Mouse (Mus musculus): Measurements from ENCODE around the gene Med12l. TPM values are rescaled to one million over a fixed set of nuclear protein-coding genes. Genes with fewer than 3 reads are reported as not detected.
"Not testable (repeated sequence)": the region's sequence is repeated elsewhere in the genome, so short reads cannot be mapped to it uniquely, and the experiment has no call there.

Gene Med12l
- total RNA-seq, 1 experiment from 2014 or later = 18.3 TPM

- DNase-seq = no peak
Observed at GRCm38 (mm10) chr3:59101218-59101986, 95.8 kb downstream of the Med12l start, which contains the start of gene Gpr171. Gpr171 (minus strand) TSS chr3:59101821.

GRCm38 (mm10) chr3:59102146-59102545 is 96.5 kb downstream of the Med12l start:
- DNase-seq = no peak

- DNase-seq = no peak
Observed at GRCm38 (mm10) chr3:59104462-59104861, 98.8 kb downstream of the Med12l start.

GRCm38 (mm10) chr3:59107439-59107838 is 101.8 kb downstream of the Med12l start:
- no peak for DNase-seq

GRCm38 (mm10) chr3:59109834-59110233 is 104.2 kb downstream of the Med12l start:
- DNase-seq = not testable (repeated sequence)

- DNase-seq = no peak
Observed at GRCm38 (mm10) chr3:59111944-59112343, 106.3 kb downstream of the Med12l start.

DNA sequence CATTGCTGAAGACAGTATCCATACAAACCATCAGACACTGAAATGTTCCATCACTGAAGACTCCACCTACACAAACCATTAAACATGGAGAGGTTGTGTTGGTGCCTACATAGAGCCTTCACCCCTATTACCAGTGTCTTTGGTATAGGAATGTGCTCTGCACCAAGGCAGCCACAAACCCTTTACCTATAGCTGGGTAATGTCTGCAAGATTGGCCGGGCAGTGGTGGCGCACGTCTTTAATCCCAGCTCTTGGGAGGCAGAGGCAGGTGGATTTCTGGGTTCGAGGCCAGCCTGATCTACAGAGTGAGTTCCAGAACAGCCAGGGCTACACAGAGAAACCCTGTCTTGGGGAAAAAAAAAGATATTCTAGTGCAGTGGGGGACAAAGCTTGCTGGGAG is 107.7 kb downstream of the Med12l start:
- DNase-seq = not testable (repeated sequence)

DNA sequence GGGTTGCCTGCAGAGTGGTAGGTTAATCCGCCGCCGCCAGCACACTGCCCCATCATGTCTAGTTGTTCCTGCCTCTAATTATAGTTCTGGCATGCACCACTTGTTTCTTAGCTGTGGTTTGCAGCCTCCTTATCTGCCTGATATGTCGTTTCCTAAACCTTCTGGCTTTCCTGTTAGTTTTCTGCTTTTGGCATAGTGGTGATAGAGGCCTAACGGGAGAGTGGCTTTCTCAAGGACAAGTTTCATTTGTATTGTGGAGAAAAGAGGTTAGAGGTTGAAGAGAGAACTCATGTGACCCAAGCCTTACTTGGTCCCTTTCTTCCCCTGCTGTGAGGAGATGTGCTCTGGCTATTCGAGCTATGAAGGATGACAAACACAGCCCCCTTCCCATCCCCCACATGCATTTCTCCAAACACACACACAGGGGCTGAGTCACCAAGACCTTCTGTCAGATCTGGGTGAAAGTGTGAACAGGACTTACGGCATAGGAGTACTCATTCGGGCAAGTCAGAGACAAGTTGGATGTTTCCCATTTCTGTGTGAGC is 108.4 kb downstream of the Med12l start:
- DNase-seq = no peak

- DNase-seq = no peak
Observed at GRCm38 (mm10) chr3:59121067-59121730, 115.6 kb downstream of the Med12l start.

DNA sequence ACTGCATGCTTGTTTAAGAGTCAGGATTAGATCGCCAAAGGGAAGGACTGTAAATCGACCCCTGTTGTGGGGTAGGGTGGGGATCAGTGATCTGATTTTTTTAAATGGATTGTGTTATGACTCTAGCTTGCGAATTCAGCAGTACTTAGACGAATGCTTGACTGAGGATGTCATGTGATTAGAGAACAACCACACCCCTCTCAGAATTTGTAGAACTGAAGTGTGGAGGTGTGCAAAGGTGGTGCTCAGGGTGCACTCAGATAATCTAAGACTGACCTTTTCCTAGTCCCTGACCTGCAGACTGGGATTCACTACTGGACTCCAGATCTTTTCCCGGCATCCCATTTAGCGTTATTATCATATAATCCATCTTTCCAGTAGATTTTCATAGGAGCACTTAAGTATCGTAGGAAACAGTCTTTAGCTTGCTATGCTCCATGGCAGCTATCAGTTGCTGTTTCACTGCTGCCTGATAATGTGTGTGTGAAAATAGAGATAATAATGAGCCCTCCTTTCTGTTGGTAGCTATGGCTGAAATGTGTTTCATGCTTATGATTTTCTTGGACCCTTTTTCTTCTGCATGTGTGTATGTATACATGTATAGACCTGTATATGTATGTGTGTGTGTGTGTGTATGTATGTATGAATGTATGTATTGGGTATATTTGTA is 116.3 kb downstream of the Med12l start:
- no peak for DNase-seq

- DNase-seq = no peak
Observed at GRCm38 (mm10) chr3:59125022-59125421, 119.4 kb downstream of the Med12l start.

- no peak for DNase-seq
Observed at GRCm38 (mm10) chr3:59125783-59126555, 120.3 kb downstream of the Med12l start.

DNA sequence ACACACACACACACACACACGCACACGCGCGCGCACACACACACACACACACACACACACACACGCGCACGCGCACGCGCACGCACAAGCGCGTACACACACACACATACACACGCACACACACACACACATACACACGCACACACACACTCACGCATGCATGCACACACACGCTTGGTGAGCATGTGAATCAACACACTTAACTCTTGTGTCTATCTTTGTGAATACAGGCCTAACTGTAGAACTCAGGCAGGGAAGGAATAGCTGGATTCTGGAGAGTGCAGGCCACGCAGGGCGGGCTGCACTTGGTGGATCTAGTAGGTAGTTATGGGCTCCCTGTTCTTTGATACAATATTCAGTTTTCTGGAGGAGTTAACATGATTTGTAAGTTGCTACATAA is 123.1 kb downstream of the Med12l start:
- no peak for DNase-seq

- no peak for DNase-seq
Observed at GRCm38 (mm10) chr3:59129547-59129946, 123.9 kb downstream of the Med12l start.

DNA sequence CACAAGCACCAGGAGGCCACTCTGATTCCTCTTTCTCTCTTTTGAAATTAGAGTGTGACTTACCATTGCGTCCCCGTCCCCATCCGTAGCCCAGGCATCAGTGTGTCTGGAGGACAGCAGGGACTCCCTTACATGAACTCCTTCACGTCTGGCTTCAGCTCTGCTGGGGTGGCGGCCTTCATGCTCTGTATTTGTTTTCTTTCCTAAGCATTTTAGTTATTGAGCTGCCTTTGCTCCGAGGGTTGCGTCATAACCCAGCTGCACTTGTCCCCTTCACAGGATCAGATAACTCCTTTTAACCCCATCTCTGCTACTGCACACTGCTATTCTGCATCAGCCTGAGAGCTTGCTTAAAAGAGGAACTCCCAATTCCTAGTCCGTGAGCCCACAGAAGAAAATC is 124.8 kb downstream of the Med12l start:
- peak; percentile 28 for DNase-seq

DNA sequence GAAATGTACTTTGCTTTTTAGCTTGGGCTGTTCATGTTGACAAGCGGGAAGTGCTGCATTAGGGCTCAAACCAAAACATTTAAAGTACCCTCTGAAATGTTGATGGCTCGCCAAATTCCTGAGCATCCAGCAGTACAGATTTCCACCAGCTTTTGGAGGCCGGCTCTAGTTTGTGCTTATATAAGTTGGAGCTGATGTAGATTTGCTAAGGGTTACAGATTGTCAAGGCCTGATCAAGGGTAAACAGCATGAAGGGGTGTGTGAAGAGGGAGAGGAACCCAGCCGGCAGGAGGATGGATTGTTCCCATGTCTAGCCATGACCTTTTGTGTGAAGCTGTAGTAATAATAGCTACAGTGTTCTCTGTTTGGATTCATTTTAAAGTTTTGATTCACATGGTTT is 125.5 kb downstream of the Med12l start:
- DNase-seq = no peak

DNA sequence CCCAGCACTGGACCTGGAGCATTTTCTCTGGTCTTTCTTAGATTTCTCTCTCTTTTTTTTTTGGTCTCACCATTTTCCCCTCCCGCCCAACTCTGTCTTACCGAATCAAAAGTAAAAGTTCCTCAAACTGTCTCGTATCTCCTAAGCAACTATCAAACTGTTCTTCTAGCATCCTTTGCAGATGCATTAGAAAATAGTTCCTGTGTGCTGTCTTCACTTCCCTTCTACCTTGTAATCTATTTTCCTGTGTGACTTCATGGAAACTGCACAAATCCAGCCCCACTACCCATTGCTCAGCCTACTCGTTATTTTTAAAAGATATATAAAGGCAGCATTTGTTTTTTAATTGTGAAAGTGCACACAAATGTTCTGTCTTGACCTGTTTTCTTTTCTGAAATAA is 126.3 kb downstream of the Med12l start:
- no peak for DNase-seq

DNA sequence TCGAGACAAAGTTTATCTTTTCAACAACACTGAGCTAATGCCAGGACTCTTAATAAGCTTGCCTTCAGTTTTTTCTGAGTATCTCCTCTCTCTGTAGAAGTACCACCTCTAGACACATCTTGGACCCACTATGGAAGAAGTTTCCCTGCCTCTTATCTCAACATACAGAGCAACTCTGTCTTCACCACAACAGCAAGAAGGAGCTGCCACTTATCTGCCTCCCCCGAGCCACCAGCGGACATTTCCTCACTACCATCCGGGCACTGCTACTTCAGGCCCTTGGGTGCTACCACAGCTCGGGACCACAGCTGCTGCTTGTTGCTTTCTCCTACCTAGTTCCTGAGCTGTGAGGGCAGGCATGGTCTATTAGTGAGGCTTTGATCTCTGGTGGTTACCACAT is 127.6 kb downstream of the Med12l start:
- no peak for DNase-seq

- DNase-seq = no peak
Observed at GRCm38 (mm10) chr3:59135911-59136653, 130.5 kb downstream of the Med12l start.

DNA sequence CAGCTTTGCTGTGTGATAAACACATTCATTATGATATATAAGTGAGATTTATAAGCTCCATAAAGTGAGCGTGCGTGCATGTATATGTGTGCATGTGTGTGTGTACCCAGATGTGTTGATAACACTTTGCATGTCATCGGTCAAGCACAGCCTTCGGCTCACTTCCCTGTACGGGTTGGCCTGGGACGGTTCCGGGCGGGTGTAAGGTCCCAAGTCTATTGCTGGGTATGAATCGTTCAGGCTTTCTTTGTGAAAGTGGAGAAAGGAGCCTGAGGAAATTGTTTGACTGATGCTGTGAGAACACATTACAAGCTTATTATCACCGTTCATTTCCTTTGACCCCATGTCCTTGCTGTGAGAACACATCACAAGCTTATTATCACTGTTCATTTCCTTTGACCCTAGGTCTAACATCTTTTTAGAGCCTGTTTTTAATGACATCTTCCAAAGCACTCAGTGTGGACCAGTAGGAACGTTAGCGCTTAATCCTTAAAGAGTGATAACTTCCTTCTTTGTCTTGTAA is 133.4 kb downstream of the Med12l start:
- DNase-seq = no peak

DNA sequence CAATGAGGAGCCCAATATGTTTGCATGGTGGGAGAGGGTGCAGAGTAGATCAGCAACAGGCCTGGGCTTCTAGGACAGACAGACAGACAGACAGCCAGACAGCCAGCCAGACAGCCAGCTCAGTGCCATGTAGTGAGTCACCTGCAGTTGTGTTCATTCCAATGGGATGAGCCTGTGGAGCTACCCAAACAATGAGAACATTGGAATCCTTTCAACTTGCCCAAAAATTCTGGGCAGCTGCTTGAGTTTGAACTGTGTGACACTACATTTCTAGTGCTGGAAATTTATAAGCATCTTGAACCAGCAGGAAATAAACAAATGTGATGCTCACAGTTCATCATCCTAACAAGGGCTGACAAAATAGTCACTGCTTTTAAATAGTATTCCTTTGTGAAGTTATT is 134.0 kb downstream of the Med12l start:
- peak; percentile 23 for DNase-seq

Measured in adrenal gland, postnatal 25 days (tissue).